Comparison of ENCODE assay signal across 9 mouse cellular contexts in the genomic region with DNA sequence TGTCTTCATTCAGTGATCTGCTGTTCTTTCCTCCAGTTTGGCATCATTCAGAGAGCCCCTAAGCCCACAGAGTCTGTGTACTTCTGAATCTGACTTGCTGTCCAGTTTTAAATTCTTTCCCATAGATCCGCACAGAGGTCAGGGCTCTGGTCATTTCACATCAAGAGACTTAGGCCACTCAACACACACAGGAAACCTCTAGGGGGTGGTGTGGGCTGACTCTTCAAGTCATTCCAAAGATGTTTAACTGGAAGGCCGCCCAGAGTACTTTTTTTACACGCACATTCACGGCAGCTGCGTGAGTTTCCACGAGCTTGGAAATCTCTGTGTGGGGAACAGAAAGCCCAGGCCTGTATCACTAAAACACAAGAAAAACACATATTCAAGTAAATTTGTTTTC.
DNase-seq lines count a peak whose midpoint lies in the region; ATAC-seq and TF ChIP-seq lines count a peak whose summit lies in the region.
"Had no signal": no experiment of that assay in that cellular context is flagged by ENCODE, and none has a peak within 500 bp of the region (broad histone marks: within the 10 kb centered on the region; RNA-seq: fewer than 3 reads in every experiment).

No protein-coding gene starts in this region.

- no peak overlapping the region for H3K4me3 ChIP-seq in left cerebral cortex, adult 2 months
- H3K4me3 ChIP-seq in kidney, adult 2 months (ENCODE audit: insufficient read depth, low read depth, low read length) = no peak overlapping the region
- no peak overlapping the region for H3K4me3 ChIP-seq in forebrain, embryonic 14.5 days (ENCODE audit: low read depth, low read length)
- H3K4me3 ChIP-seq: neural tube, embryonic 15.5 days had no signal

- no peaks in the 10 kb centered on the region for H3K4me1 ChIP-seq in kidney, adult 2 months (ENCODE audit: control insufficient read depth, insufficient read depth, low read length)
- no peaks in the 10 kb centered on the region for H3K4me1 ChIP-seq in forebrain, embryonic 14.5 days (ENCODE audit: control insufficient read depth, insufficient read depth, low read length)
- H3K4me1 ChIP-seq: neural tube, embryonic 15.5 days had no signal

- WGBS in kidney, adult 2 months = 20% methylated on average over 6 of the region's 6 CpGs
- WGBS in forebrain, embryonic 14.5 days = 64% methylated on average over 6 of the region's 6 CpGs

- H3K9ac ChIP-seq in forebrain, embryonic 14.5 days (ENCODE audit: low read length) = no peak overlapping the region
- H3K9ac ChIP-seq: neural tube, embryonic 15.5 days had no signal

- no peak overlapping the region for H3K4me2 ChIP-seq in forebrain, embryonic 14.5 days (ENCODE audit: low read length)
- H3K4me2 ChIP-seq: neural tube, embryonic 15.5 days had no signal

- H3K9me3 ChIP-seq in forebrain, embryonic 14.5 days (replicated peaks; ENCODE audit: control insufficient read depth, low read length) = no peaks in the 10 kb centered on the region
- H3K9me3 ChIP-seq: neural tube, embryonic 15.5 days had no signal

- no peaks in the 10 kb centered on the region for H3K36me3 ChIP-seq in kidney, adult 2 months (ENCODE audit: control insufficient read depth, insufficient read depth, low read length)
- no peaks in the 10 kb centered on the region for H3K36me3 ChIP-seq in forebrain, embryonic 14.5 days (ENCODE audit: control insufficient read depth, insufficient read depth, low read length)
- H3K36me3 ChIP-seq: neural tube, embryonic 15.5 days had no signal

- intact Hi-C loops in left cerebral cortex, postnatal 4 days (cut with DNase I) = no loop called here
- intact Hi-C loops in left cerebral cortex, adult 2 months (cut with DNase I) = no loop called here

- ATAC-seq in erythroblast, adult 5-6 weeks (replicated peaks; ENCODE audit: low FRiP score, poor library complexity, severe bottlenecking) = no peak
- no peak for ATAC-seq in forebrain, embryonic 14.5 days

- H3K27me3 ChIP-seq in kidney, adult 2 months (replicated peaks; ENCODE audit: control insufficient read depth, insufficient read depth, low read length) = no peaks in the 10 kb centered on the region
- no peaks in the 10 kb centered on the region for H3K27me3 ChIP-seq in forebrain, embryonic 14.5 days (replicated peaks; ENCODE audit: control insufficient read depth, insufficient read depth, low read length)
- H3K27me3 ChIP-seq: neural tube, embryonic 15.5 days had no signal

- no peak for TF ChIP-seq POLR2A in kidney, adult 2 months (IDR thresholded peaks at IDR 0.05; ENCODE audit: low read depth, low read length)

- peak; percentile 34 for DNase-seq in left cerebral cortex, postnatal 4 days
- DNase-seq in left cerebral cortex, adult 2 months (ENCODE audit: extremely low spot score in 1 of 2, low spot score in 2 of 2) = no peak
- DNase-seq in embryo, embryonic 10.5 days (ENCODE audit: low spot score) = peak; percentile 69
- DNase-seq in kidney, adult 2 months = peak; percentile 57
- peak; percentile 15 for DNase-seq in retina, embryonic 14.5 days (ENCODE audit: low spot score)
- DNase-seq in layer of hippocampus, adult 11-12 months (ENCODE audit: low spot score) = no peak
- no peak for DNase-seq in forebrain, embryonic 14.5 days (ENCODE audit: low spot score)

- no peak; the same call in 1 of the 2 replicates for TF ChIP-seq CTCF in left cerebral cortex, adult 2 months (IDR thresholded peaks at IDR 0.05)
- peak; percentile 46; the same call in 1 of the 2 replicates for TF ChIP-seq CTCF in kidney, adult 2 months (conservative IDR thresholded peaks at IDR 0.05; ENCODE audit: insufficient read depth, insufficient read length, low read depth, low read length)

- no peak overlapping the region for H3K27ac ChIP-seq in left cerebral cortex, adult 2 months
- no peak overlapping the region for H3K27ac ChIP-seq in kidney, adult 2 months (ENCODE audit: insufficient read depth, low read depth, low read length)
- H3K27ac ChIP-seq in forebrain, embryonic 14.5 days (ENCODE audit: low read depth, low read length) = no peak overlapping the region
- H3K27ac ChIP-seq: neural tube, embryonic 15.5 days had no signal

Comparison
In these comparisons a context has a peak if more than half of its experiments do, and no peak if none do; other contexts are left out.
1. DNase-seq: peak in left cerebral cortex, postnatal 4 days (single experiment), embryo, embryonic 10.5 days (single experiment), kidney, adult 2 months (single experiment) and retina, embryonic 14.5 days (single experiment); none in left cerebral cortex, adult 2 months (0 of 2), layer of hippocampus, adult 11-12 months (single experiment) and forebrain, embryonic 14.5 days (single experiment).